Mouse (Mus musculus) kidney, adult 9 months (tissue): ENCODE results near the gene Serpinb6a.
"Not testable (repeated sequence)": the region's sequence is repeated elsewhere in the genome, so short reads cannot be mapped to it uniquely, and the experiment has no call there.

ENCODE experiments used
- DNase-seq: peaks from one replicate; pipeline ENCODE4 v3.0.0; 2022

Gene Serpinb6a

DNA sequence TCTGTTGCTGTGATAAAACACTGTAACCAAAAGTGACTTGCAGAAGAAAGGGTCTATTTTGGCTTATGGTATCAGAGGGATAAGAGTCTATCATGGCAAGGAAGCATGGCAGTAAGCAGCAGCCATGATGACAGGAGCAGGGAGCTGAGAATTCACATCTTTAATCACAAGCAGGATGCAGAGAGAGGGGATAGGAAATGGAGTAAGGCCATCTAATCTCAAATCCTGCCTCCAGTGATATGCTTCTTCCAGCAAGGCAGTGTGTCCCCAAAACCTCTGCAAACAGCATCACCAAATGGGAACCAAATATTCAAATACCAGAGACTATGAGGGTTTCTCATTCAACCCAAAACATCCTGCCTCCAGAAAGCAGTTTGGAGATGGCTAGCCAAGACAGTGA, 36.0 kb downstream of the Serpinb6a start:
- DNase-seq: no peak

DNA sequence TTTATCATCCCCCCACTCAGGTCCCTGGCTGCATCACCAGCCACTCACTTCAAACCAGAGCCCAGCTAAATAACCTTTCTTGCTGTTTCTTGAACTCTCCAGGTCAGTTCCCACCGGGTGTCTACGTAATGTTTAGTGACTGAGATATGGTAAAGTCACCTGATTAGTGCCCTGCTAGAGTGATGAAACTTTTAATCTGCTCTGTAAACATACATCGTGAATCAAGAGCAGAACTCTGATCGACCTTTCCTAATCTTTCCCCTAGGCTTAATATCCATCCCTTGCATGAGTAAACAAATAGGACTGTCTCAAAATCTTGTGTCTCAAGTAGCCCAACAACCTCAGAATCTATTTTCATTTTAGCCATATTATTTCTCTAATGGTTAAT, 36.6 kb downstream of the Serpinb6a start:
- DNase-seq: no peak

DNA sequence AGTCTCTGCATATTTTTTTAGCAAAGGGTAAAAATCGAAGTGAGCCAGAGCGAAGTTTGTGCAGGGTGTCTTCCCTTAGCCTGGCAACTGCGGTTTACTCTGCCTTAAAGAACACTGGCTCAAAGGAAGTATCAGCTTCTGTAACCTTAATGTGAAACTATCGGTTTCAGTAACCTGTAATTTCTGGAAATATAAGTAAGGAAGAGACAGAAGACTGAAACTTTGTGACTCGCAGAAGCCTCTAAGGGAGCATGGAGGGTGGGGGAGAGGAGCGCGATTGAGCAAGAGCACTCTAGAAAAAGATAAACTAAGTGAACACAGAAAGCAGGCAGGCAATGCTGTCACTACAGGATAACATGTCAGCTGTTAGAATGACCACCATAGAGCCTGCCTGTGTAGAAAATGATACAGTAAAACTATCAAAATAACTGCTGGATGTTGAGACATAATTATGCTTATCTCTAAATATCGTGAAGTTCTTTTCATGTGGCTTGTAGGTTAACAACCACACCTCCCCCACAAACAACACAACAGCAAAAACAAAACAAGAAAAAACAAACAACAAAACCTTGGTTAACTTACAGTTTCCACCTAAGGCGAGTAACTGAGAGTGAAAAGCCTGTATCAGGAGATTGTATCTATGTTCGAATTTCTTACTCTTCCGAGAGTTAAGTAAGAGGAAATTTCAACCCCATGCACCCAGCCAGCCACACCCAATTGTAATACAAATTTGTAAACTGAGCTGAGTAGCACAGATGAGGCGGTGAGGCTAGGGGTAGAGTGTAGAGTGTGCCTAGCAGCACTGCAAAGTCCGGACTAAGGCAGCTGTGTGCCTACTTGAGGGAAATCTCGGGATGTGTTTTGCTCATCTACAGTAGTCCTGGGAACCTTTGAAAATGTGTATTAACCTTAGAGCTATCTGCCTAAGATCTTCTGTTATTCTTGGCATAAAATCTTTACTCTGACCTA, 37.3 kb downstream of the Serpinb6a start:
- DNase-seq: no peak

DNA sequence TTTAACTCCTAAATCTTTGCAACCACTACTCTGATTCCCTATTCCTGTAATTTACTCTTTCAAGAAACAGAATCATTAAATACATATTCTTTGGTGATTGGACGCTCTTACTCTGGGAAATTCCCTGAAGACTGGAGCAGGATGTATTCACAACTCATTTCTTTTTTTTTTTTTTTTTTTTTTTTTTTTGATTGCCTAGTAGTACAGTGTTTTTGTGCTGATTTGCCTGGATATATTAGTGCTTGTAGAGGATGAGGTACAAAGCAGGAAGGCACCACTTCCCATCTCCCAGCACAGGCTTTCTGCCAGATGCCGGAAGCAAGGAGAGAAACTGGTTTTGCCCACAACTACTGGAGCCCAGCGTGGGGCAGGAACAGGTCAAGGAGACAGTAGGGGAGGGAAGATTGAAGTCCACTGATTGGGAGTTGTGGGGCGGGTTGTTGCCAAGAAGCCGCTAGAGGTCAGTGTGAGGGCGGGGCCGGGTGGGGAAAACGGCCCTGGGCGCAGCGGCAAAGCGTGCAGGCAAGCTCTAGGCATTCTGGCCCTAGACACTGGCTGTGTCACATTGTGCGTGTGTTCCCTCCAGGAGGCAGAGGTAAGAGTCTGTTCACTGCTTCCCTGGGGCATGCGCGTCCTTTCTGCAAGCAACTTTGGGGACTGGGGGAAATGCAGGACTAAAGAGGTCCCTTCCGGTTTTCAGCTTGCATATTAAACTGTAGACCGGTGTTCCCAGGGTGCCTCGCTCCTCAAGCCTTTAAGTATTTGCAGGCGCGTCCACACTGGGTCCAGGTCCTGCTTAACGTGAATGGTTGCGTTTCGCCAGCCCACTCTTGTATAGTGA, 38.2 kb downstream of the Serpinb6a start, which contains the start of gene Nqo2:
Gene Nqo2 (plus strand): TSS at position 482 of the 841 bp plus-strand sequence.
- DNase-seq: peak; percentile 91

DNA sequence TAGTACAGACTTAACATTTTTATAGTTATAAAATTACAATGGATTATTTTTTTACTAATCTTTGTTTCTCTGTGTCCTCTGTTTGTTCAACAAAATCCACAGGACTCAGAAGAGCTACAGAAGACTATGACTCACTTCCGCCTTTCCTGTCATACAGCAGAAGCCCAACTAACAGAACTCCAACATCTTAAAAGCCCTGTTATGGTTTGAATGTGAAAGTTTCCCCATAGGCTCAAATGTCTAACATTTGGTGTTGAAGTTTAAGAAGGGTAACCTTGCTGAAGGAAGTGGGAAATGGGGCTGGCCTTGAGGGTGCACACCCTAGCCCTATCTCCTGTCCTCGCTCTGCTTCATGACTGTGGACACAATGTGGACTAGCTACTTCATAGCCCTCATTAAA, 42.8 kb downstream of the Serpinb6a start:
- no peak for DNase-seq

DNA sequence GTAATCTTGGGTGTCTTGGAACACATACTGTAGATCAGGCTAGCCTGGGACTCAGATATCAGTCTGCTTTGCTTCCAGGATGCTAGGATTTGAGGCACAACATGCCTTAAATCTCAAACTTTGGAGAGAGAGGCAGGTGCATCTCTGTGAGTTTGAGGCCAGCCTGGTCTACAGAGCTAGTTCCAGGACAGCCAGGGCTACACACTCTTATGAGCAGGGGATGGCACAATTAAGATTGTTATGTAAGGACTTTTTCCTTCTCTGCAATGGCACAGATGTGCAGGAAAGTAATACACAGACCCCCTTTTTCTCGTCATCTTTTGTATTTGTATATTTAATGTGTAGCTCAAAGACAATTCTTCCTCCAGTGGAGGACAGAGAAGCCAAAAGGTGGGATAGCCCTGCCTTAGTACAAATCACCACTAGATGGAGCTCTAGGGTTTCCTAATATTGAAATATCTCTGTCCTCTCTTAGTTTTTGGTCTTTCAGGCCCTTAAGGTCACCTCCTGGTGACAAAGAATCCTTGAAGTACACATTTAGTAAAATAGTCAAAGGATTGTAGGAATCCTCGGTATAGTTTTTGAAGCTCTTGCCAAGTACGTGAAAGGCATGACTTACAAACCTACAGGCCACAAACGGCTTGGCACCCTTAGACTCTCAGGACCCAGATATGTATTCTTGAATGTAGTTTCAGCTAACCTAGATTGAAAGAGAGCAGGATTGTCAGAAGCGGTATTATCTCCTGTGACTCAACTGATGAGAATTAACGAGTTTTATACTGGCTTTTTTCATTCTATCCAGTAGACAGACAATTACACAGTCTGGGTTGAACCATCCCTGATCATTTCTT, 45.8 kb downstream of the Serpinb6a start:
- DNase-seq: peak; percentile 70

DNA sequence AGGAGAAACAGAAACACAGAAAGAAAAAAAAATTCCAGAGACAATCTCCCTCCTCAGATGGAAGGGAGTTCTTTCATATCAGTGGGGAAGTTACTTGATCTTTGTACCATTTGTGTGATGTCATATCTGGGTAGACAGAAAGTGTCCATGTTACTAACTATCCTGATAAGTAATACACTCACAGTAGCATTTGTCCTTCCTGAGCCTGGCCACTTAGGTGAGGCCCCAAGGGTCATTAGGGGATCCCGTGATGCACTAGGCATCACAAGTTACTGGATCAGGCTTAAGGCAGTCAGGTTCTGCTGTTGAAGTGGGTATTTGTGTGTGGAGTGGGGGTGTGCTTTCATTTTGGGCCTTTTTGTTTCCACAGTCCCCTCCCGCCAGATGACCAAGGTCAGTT, 49.6 kb downstream of the Serpinb6a start:
- no peak for DNase-seq

DNA sequence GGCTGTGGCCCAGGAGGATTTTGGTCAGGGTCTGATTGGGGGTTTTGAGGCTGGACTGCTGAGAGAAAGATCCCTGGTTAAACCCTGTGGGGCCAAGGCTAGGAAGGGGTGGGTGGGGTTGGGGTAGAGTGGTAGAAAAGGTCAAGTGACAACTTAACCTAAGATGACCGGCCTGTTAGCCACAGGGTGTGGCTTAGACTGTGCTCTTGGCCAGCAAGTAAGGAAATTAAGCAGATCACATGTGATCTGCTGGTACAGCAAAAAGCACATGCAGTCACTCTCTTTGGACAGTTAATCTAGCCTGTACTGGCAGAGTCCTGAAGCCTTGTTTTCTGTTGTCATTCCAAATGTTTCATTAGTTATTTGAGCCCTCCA, 50.5 kb downstream of the Serpinb6a start:
- no peak for DNase-seq

DNA sequence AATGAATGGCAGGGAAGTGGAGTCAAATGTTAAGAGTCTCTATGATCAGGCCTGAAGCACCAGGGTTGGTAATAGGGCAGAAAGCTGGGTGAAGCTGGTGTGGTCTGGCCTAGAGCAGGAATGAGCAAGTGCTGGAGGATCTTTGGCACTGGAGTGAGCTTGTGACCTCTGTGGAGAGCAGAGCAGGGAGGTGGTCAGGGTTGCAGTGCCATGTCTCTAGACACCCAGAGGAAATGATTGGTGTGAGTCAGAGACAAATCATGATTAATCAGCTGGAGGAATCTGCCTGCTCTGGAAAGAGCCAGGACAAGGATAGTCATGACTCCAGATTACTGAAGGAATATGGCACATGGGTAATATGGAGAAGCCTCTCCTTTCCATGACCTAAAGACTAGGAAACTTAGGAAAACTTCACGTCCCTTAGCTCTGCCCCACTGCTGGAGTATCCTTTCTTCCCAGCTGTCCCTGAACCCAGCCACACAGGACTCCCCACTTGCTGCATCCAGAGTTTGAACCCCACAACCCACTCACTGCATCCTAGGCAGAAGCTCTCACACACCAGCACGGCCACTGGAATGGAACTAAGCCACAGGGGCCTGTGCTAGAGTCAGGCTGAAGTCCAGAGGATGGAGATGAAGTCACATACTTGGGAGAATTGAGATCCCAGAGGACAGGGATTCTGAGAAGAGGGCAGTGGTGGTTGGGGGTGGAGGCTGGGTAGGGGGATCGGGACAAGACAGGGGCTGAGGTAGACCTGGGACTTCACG, 51.1 kb downstream of the Serpinb6a start:
- DNase-seq: no peak

DNA sequence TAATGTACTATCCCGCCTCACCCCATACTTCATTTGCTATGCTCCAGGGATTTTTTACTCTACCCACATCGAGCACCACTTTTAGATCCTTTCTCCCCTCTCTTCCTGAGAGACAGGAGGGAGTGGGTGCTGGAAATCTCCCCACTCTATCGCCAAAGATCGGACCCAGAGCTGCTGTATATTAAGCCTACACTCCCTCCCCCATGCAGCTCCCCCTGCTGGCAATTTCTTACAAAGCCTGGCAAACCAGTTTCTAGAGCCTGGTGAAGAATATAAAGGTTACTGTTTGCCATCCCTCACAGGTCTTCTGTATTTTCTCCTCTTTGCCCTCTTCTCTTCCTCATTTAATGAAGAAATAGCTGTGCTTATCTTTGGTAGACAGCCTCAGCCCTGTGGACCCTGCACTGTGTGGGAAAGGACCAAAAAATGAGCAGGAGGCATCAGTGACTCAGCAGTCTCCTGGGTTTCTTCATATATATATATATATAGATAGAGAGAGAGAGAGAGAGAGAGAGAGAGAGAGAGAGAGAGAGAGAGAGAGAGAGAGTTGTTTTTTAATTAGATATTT, 60.3 kb downstream of the Serpinb6a start:
- no peak for DNase-seq

DNA sequence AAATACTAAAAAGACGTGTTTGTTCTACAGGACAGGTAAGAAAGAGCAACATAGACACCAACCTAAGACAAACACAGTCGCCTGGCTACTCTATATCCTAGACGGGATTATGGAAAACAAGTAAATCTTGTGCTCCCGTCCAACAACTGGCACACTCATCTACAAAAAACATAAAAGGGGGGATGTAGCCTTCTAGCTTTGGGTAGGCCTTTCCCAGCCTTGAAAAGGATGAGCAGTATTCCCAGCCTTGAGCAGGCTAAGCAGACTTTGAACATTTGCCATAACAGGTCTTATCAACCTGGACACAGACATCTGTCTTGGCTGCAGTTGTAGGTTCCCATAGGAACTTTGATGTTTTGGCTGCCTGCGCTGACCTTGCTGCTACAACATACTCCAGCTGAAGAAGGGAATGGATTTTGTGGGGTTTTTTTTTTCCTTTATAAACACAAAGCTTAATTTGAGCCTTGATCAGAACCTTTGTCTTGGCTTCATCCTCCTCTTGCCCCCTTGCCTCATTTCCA, 61.2 kb downstream of the Serpinb6a start:
- DNase-seq: no peak

DNA sequence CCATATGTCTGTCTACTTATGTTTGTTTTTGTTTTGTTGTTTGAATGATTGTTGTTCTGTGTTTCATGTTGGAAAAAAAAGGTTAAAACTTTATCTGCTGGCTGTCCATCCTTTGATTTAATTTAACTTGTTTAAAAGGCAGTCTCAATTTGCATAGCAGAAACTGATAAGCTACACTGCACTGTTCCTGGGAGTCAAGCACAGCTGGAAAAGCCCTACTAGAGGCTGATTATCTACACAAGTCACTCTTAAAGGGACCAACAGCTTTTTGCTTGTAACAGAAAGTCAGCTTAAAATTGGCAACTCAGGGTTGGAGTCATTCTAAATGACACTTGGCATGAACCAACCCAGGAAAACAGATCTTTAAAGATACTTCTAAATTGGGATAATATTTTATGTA, 65.0 kb downstream of the Serpinb6a start:
- not testable (repeated sequence) for DNase-seq

DNA sequence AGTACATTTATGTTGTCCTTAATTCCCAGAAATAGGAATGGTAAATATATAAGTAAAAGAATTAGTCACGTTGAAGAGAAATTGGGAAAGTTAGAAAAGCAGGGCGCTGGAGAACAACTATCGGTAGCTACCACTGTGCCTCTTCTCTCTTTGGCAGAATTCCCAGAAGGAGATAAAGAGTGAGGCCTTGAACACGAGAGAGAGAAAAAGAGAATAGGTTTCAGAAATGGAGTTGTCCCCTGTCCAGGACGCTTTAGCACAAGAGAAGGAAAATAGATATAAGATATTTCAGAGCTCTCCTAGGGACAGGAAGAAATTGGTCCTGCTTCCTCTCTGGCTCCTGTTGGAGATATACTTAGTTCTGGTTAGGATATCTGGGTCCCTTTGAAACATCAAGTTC, 65.4 kb downstream of the Serpinb6a start:
- no peak for DNase-seq

DNA sequence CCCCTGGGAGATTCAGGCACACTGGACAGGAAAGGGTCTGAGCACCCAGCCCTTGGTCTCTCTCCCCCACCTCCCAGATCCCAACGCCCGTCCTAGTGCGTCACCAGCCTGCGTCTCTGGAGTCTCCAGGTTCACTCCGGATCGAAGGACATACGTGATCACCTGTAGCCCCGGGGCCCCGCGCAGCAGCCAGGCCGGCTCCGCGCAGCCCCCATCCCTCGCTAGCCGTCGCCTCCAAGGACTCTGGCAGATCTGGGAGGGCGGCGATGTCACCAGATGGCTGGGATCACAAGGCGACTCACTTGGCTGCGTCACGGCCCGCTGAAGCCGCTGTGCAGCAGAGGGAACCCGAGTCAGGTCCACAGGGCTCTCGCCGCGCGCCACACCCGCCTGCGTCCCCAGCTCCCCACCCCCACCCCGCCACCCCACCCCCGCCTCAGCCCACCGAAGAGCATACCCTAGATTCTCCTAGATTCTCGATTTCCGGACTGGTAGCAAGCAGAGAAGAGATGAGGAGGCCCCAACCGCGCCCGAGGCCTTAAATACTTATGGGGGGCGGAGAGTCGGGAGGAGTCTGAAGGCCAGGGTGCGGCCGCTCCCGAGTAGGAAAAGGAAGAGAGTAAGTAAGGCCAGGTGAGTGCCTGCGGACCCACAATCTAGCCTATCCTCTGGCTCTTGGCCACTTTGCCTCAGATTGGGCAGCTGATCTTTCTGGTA, 67.0 kb downstream of the Serpinb6a start:
- DNase-seq: peak; percentile 42

DNA sequence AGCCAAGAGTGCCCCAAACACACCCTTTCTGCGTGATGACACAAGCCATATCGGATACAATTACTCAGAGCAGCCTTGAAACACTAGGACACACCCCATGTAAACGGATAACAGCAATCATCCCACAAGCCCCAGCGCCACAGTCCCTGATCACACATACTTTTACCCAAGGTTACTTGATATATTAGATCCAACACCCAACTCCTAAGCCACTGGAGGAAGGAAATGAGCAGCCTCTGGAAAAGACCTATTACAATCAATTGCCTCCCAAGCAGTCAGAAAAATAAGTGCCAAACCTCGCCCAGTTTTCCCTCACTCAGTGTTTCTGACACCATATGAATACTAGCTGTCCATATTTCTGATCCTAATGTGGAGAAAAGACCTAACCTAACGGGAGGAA, 67.9 kb downstream of the Serpinb6a start:
- DNase-seq: no peak

DNA sequence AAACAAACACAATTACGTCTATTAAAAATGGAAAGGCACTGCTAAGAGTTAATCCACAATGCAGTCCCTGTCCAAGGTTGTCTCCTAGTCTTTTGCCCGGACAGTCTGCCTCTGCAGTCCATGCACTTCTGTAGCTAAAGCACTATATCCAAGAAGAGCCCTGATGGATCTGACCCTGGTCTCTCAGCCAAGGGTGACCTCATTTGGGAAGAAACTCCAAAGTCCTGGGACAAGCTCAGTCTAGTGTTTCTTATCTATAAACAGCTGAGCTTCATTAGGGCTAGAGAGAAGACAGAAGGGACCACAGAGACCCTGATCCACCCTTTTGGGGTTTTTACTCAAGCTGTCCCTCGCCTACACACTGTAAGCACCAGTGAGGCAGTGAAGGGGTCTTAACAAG, 71.7 kb downstream of the Serpinb6a start:
- no peak for DNase-seq

DNA sequence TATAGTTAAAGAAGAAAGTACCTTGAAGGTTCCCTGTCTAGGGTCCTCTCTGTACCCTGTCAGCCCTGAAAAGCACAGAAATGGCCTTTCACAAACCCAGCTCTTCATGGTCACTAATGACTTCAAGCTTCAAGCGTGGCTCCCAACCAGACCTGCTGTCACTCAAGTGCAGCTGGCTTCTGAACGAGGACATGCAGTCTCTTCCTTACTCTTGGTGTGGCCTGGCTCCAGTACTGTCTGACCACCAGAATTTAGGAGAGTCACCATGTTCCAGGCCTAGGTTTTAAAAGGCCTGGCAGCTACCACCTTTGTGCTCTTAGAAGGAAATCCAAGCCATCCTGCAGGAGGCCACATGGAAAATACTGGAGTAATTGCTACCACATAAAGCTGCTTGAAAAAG, 72.3 kb downstream of the Serpinb6a start:
- DNase-seq: no peak

DNA sequence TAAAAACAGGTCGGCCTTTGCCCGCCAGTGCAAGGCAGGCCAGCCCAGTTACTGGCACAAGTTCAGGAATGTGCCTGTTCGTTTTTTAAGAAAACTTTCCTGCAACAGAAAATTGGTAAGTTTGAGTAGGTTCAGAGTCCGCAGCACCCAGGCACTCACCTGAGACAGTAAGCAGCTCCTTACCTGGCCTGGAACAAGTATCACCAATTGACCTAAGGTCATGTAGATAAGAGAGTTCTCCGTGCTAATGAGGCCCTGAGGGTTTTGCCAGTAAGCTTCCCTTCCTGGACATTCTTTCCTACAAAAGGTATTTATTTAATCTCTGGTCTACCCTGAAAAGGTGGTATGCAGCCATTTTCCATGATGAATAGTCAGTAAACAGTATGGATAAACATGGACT, 80.9 kb downstream of the Serpinb6a start:
- DNase-seq: no peak

DNA sequence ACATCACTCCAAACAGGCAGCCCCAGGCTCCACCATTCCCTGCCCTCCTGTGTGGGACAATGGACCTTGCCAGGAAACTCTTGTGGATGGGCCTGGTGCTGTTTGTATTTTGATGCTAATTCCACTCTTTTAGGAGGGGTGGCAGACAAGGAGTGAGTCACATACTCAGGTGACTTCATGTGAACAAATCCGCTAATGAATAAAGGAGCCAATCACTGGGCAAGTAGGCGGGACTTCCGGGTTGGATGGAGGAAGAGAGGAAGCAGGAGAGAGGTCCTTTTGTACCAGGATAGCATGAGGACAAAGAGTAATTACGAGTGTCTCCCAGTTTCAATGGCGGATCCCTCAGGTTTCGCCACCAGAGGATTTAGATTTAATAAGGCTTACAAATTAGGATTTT, 81.6 kb downstream of the Serpinb6a start:
- no peak for DNase-seq

DNA sequence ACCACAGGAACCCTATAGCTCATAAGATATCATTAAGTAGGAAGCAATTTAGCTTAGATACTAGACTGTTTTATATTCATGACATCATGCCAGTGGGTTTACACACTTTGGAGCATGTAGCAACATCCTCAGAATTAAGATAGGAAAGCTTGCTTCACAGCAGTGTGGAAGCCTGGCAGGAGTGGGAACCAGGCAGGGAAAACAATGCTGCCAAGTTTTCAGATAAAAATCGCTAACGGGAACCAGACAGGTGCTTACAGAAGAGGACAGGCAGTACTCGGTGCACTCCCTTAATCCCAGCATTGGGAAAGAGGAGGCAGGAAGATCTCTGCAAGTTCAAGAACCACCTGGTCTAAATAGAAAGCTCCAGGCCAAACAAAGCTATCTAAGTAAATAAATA, 95.8 kb downstream of the Serpinb6a start:
- no peak for DNase-seq
